Mouse (Mus musculus) layer of hippocampus, adult 2 months (tissue): Measurements from ENCODE around the gene Cbx2. TPM values are rescaled to one million over a fixed set of nuclear protein-coding genes. Genes with fewer than 3 reads are reported as not detected.

Source experiments
- DNase-seq, 2 experiments: peaks; one replicate each; pipeline ENCODE4 v3.0.0; 2022; ENCODE audit warnings: low spot score in 2 of 2
- H3K27ac ChIP-seq: fragments of 200-600 bp; 2 replicates; pipeline ENCODE4 v1.8.1; 2022
- H3K4me3 ChIP-seq: fragments of 200-600 bp; 2 replicates; pipeline ENCODE4 v1.8.1; 2022; ENCODE audit warnings: mild to moderate bottlenecking
- CTCF ChIP-seq: fragments of 200-600 bp; conservative IDR thresholded peaks from 2 replicates; pipeline ENCODE4 v1.8.1; 2022; ENCODE audit warnings: antibody characterized with exemption, mild to moderate bottlenecking, moderate library complexity
- total RNA-seq, 2 experiments: library from RNA; stranded (reverse); gene quantifications; 2 replicates each; pipeline ENCODE4 v1.2.3; 2021

Cbx2 gene
- total RNA-seq, 2 experiments from 2014 or later = 2.9 to 3.1 TPM

- no peak for DNase-seq
- peak overlapping the region; percentile 29 for H3K4me3 ChIP-seq
- H3K27ac ChIP-seq = no peak overlapping the region
- peak; percentile 56 for TF ChIP-seq CTCF
These were observed 35.6 kb downstream of the Cbx2 start for GRCm38 (mm10) chr11:119058041-119058995.

- TF ChIP-seq CTCF = no peak
- DNase-seq = no peak
- Histone ChIP-seq H3K27ac (no peak overlapping the region), H3K4me3 (no peak overlapping the region)
These were observed 36.5 kb downstream of the Cbx2 start for GRCm38 (mm10) chr11:119059256-119059655.

DNA sequence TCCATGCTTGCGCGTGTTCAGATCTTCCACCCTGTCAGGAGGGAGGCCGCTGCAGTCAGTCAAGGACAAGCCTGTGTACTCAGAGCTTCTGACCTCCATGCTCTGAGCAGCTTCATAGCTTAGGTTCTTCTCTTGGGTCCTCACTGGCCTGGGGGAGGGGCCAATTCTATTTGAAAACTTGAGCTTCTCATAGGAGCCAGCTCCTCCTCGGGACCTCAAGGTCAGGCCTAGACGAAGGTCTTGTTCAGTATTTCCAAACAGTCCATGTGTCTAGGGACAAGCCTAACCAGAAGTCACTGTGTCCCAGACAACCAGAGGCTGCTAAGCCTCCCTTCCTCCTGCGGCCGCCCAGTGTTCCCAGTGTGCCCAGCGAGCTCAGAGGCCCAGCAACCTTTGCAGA lies 44.1 kb downstream of the Cbx2 start:
- Histone ChIP-seq H3K4me3 (no peak overlapping the region), H3K27ac (no peak overlapping the region)
- no peak for TF ChIP-seq CTCF
- DNase-seq = no peak

GRCm38 (mm10) chr11:119072239-119072638 lies 49.5 kb downstream of the Cbx2 start:
- no peak for TF ChIP-seq CTCF
- H3K27ac ChIP-seq = no peak overlapping the region
- H3K4me3 ChIP-seq = no peak overlapping the region
- no peak for DNase-seq

DNA sequence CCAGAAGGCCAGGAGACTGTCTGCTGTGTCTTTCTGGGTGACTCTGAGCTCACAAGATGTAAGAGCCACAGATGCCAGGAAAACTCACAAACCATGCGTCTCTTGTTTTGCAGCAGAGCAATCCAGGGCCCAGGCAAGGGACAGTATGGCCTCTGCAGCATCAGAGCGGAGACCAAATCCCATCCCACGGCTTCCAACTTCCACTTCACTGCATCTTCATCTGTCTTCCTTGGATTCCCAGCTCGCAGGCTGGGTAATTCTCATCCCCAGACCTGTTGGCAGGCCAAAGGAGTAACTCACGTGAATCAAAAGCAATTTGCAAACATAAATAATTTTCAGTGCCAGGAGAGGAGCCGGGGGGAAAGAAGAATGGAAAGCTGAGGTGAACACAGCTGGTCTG lies 50.2 kb downstream of the Cbx2 start:
- H3K27ac ChIP-seq = no peak overlapping the region
- no peak overlapping the region for H3K4me3 ChIP-seq
- DNase-seq = no peak
- no peak for TF ChIP-seq CTCF

DNA sequence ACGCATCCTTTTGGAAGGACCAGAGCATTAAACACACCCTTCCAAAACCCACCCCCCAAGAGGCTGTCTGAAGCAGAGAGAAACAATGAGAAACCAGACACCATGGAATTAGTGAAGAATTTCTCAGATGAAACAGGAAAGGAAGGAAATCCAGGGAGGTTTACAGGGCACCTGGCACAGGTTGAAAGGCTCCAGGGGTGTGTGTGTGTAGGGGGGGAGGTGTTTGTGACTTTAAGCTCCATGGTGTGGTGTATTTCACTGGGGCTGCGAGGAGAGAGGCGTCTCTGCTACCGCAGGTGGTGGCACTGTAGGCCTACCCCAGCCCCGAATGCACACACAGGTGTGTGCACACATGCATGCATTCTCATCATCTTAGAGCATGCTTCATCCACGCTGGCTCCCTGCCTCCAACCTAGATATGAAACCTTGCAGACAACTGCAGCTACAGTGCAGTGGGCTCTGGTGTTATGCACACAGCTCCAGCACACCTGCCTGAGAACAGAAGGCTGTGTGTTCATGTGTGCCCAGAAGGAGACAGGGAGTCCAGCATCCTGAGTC lies 51.2 kb downstream of the Cbx2 start:
- no peak for TF ChIP-seq CTCF
- Histone ChIP-seq H3K4me3 (no peak overlapping the region), H3K27ac (no peak overlapping the region)
- DNase-seq = no peak

- Histone ChIP-seq H3K4me3 (no peak overlapping the region), H3K27ac (no peak overlapping the region)
- TF ChIP-seq CTCF = no peak
- DNase-seq = no peak
These were observed 53.0 kb downstream of the Cbx2 start for GRCm38 (mm10) chr11:119075805-119076204.

- TF ChIP-seq CTCF = no peak
- Histone ChIP-seq H3K27ac (peak overlapping the region; percentile 79; the same call in 1 of the 2 replicates), H3K4me3 (no peak overlapping the region)
- DNase-seq = no peak
These were observed 55.0 kb downstream of the Cbx2 start for GRCm38 (mm10) chr11:119077755-119078154.

- peak in 1 of 2 experiments; percentile 63 for DNase-seq
- Histone ChIP-seq H3K27ac (peak overlapping the region; percentile 79), H3K4me3 (peak overlapping the region; percentile 26; the same call in 1 of the 2 replicates)
- TF ChIP-seq CTCF = no peak
These were observed 56.1 kb downstream of the Cbx2 start for GRCm38 (mm10) chr11:119078691-119079444.

- peak overlapping the region; percentile 79 for H3K27ac ChIP-seq
- no peak for DNase-seq
These were observed 56.7 kb downstream of the Cbx2 start for GRCm38 (mm10) chr11:119079445-119079837.

DNA sequence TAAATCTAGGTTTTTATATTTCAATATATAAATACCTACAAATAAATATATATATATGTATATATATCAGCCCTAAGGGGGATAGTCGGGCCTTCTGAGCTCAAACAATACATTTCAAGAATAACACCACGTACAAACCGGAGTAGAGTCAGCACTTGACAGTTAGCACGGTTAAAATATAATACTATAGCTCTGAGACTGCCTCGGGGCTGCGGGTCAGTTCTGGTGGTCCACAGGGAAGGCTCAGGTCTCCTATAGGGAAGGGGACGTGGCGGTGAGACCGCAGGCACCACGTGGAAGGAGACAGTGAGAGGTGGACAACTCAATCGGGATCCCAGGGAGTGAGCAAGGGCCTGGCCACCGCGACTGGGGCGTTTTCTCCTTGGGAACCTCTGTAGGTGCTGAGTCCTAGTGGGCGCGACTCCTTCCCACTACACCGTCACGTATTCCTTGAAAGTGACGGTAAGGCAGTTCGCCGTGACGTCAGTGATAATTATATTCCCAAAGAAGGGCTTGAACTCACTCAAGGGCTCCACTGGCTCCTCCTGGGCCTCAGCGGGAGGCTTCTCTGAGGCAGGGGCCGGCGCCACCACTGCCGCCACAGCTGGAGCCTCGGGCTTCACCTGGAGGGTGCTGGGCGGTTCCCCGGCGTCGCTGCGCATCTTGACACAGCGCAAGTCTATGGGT lies 57.8 kb downstream of the Cbx2 start:
- H3K4me3 ChIP-seq = no peak overlapping the region

More at GRCm38 (mm10) chr11:119079445-119079837, 56.7 kb downstream of the Cbx2 start:
- peak overlapping the region; percentile 26; the same call in 1 of the 2 replicates for H3K4me3 ChIP-seq
- TF ChIP-seq CTCF = no peak

More for the DNA sequence above, 57.8 kb downstream of the Cbx2 start:
- DNase-seq = no peak
- TF ChIP-seq CTCF = no peak
- H3K27ac ChIP-seq = no peak overlapping the region

Other genes with a start within 250 kb of the Cbx2 start
- gene Rbfox3, start 111.4 kb upstream of the Cbx2 start, total RNA-seq = 100 to 1,000 TPM; 276 to 303 TPM
- not detected for gene Enpp7, start 34.8 kb upstream of the Cbx2 start, total RNA-seq
- gene Cbx8, start 18.0 kb downstream of the Cbx2 start, total RNA-seq = 10 to 100 TPM; 10.2 to 11.3 TPM
- gene Cbx4, start 63.3 kb downstream of the Cbx2 start, total RNA-seq = 10 to 100 TPM; 53.7 to 60.4 TPM
- 10 to 100 TPM; 44.0 to 44.1 TPM for gene Tbc1d16, start 205.5 kb downstream of the Cbx2 start, total RNA-seq
- 1 to 10 TPM; 2.8 to 4.1 TPM for gene Ccdc40, start 205.6 kb downstream of the Cbx2 start, total RNA-seq
- 100 to 1,000 TPM; 323 to 324 TPM for gene Gaa, start 244.9 kb downstream of the Cbx2 start, total RNA-seq